Mouse (Mus musculus) central nervous system, embryonic 14 days (tissue): ENCODE data around the gene Gcfc2. TPM values are rescaled to one million over a fixed set of nuclear protein-coding genes. Genes with fewer than 3 reads are reported as not detected.

ENCODE experiments used
- polyA plus RNA-seq: library from polyadenylated mRNA; depleted of rRNA; stranded (reverse); fragments of >200 nt; gene quantifications from 2 replicates; pipeline ENCODE4 v1.2.3, GENCODE M21; 2012; rRNA removed

The Gcfc2 gene
- 16.4 and 17.4 TPM in 2 replicates for polyA plus RNA-seq

GRCm38 (mm10) chr6:81923523-81924142 lies at the start of gene Gcfc2:
Gene Gcfc2, plus strand, starts transcription at chr6:81923669.

GRCm38 (mm10) chr6:81965296-81966067 lies 42.0 kb downstream of the Gcfc2 start, which contains the start of gene Mrpl19:
Gene Mrpl19, minus strand, starts transcription at chr6:81965958.

Other genes with a start within 250 kb of the Gcfc2 start
- 13.7 and 14.7 TPM in 2 replicates for gene Mrpl19, start 42.3 kb downstream of the Gcfc2 start, polyA plus RNA-seq
- gene Eva1a, start 117.4 kb downstream of the Gcfc2 start, polyA plus RNA-seq: 0.68 and 1.8 TPM in 2 replicates